Comparison of ENCODE assay signal across 8 mouse cellular contexts in the genomic region with DNA sequence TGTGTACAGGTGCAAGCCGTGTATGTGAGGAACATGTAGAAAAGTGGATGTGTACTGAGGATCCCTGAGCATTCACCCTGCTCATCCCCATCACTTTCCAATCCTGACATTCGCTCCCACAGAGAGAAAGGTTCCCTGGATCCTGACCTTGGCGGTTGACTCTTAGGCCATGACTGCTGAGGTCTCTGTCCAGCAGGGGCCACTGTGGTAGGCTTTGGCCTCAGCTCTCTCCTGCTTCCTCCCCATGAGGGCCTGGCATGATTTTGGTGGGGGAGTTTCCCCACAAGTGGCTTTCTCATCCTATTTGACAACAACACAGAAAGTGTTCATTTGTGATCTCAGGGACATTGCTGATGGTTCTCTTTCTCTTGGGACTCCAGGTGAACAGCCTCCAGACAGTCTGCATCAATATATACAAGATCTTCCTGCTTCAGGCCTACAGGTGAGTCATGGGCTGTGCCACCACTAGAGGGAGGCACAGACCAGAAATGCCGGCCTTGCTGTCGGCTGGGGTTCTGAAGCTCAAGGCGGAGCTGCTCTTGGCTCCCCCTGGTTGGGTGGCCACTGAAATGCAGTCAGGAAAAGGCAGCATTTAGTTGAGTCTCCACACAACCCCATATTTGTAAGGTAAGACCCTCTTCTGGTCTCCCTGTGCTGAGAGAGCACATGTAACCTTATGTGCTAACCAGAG. TPM values are rescaled to one million over a fixed set of nuclear protein-coding genes. Genes with fewer than 3 reads are reported as not detected.
DNase-seq lines count a peak whose midpoint lies in the region; ATAC-seq and TF ChIP-seq lines count a peak whose summit lies in the region.

No protein-coding gene starts in this region.

- H3K27me3 ChIP-seq in embryonic facial prominence, embryonic 10.5 days (replicated peaks; ENCODE audit: low read depth, poor library complexity, severe bottlenecking): no peaks in the 10 kb centered on the region
- no peaks in the 10 kb centered on the region for H3K27me3 ChIP-seq in hindbrain, postnatal 0 days (ENCODE audit: insufficient read depth, low read length)
- no peaks in the 10 kb centered on the region for H3K27me3 ChIP-seq in midbrain, embryonic 15.5 days (replicated peaks)
- no peaks in the 10 kb centered on the region for H3K27me3 ChIP-seq in splenic B cell, adult 2 months (ENCODE audit: control insufficient read depth, insufficient read depth, low read length, poor library complexity, severe bottlenecking)

- peak; percentile 91 for ATAC-seq in hindbrain, postnatal 0 days
- ATAC-seq in midbrain, embryonic 15.5 days (replicated peaks): peak; percentile 65; the same call in 1 of the 2 replicates

- H3K9me3 ChIP-seq in embryonic facial prominence, embryonic 10.5 days: no peaks in the 10 kb centered on the region
- no peaks in the 10 kb centered on the region for H3K9me3 ChIP-seq in hindbrain, postnatal 0 days (ENCODE audit: low read length)
- no peaks in the 10 kb centered on the region for H3K9me3 ChIP-seq in midbrain, embryonic 15.5 days

- peak; percentile 94 for TF ChIP-seq CTCF in hindbrain, postnatal 0 days (IDR thresholded peaks at IDR 0.05; ENCODE audit: low read depth)

- H3K4me1 ChIP-seq in embryonic facial prominence, embryonic 10.5 days: no peaks in the 10 kb centered on the region
- H3K4me1 ChIP-seq in hindbrain, postnatal 0 days (ENCODE audit: insufficient read depth, low read length): no peaks in the 10 kb centered on the region
- H3K4me1 ChIP-seq in midbrain, embryonic 15.5 days: no peaks in the 10 kb centered on the region

- no peak overlapping the region for H3K4me3 ChIP-seq in embryonic facial prominence, embryonic 10.5 days
- H3K4me3 ChIP-seq in hindbrain, postnatal 0 days (ENCODE audit: low read length): no peak overlapping the region
- no peak overlapping the region for H3K4me3 ChIP-seq in midbrain, embryonic 15.5 days

- intact Hi-C loops in left cerebral cortex, postnatal 10 days (cut with DNase I): loop anchor here (5.0 to 10.0 kb wide), 2 partner anchors 46 to 258 kb away; no protein-coding TSS in a partner anchor

- H3K9ac ChIP-seq in hindbrain, postnatal 0 days (replicated peaks; ENCODE audit: low read length): 0 out of 2 replicates have a peak overlapping the region, but pooled peaks have one; percentile 1
- H3K9ac ChIP-seq in midbrain, embryonic 15.5 days: no peak overlapping the region

- DNase-seq in gastrocnemius, postnatal 10 days: peak; percentile 21
- DNase-seq in gastrocnemius, postnatal 25 days: no peak
- DNase-seq in ZHBTc4 (ENCODE audit: low read depth, low spot score): peak; percentile 80
- peak; percentile 56 for DNase-seq in embryonic facial prominence, embryonic 10.5 days (ENCODE audit: low spot score)
- peak; percentile 86 for DNase-seq in hindbrain, postnatal 0 days (ENCODE audit: low spot score)
- peak; percentile 39 to 72 for DNase-seq in left cerebral cortex, postnatal 10 days (ENCODE audit: extremely low spot score in 1 of 2, low spot score in 2 of 2)
- DNase-seq in splenic B cell, adult 2 months (ENCODE audit: low read depth, low spot score): peak; percentile 72

- H3K36me3 ChIP-seq in embryonic facial prominence, embryonic 10.5 days (replicated peaks): peaks cover 57% of the 10 kb centered on the region
- H3K36me3 ChIP-seq in hindbrain, postnatal 0 days (ENCODE audit: insufficient read depth, low read length): peaks cover 8% of the 10 kb centered on the region; the same call in 1 of the 2 replicates
- H3K36me3 ChIP-seq in midbrain, embryonic 15.5 days (replicated peaks): 0 out of 2 replicates have a peak, but pooled peaks cover 3% of the 10 kb centered on the region
- no peaks in the 10 kb centered on the region for H3K36me3 ChIP-seq in splenic B cell, adult 2 months (ENCODE audit: control insufficient read depth, insufficient read depth, low read length, poor library complexity, severe bottlenecking)

- H3K27ac ChIP-seq in embryonic facial prominence, embryonic 10.5 days (replicated peaks): no peak overlapping the region
- no peak overlapping the region for H3K27ac ChIP-seq in hindbrain, postnatal 0 days
- no peak overlapping the region for H3K27ac ChIP-seq in midbrain, embryonic 15.5 days

- H3K4me2 ChIP-seq in hindbrain, postnatal 0 days (ENCODE audit: low read depth, low read length): no peak overlapping the region
- H3K4me2 ChIP-seq in midbrain, embryonic 15.5 days: no peak overlapping the region

- WGBS in embryonic facial prominence, embryonic 10.5 days: 37% methylated on average over 6 of the region's 6 CpGs
- WGBS in hindbrain, postnatal 0 days: 43% methylated on average over 6 of the region's 6 CpGs
- WGBS in midbrain, embryonic 15.5 days: 41% methylated on average over 6 of the region's 6 CpGs

RNA-seq across cellular contexts. Expression of a gene that starts 19.8 kb away (rescaled TPM):
- total RNA-seq in gastrocnemius, postnatal 10 days (2021): under 1 TPM; 0.70 to 0.79 TPM
- under 1 TPM; 0.31 to 0.32 TPM for total RNA-seq in gastrocnemius, postnatal 25 days (2021)
- 9.2 and 10.4 TPM in 2 replicates for polyA plus RNA-seq in embryonic facial prominence, embryonic 10.5 days (2016; fragmentation: Nextera tagmentation; extraction: Ambion mirVana)
- total RNA-seq in hindbrain, postnatal 0 days (2014; rRNA removed): 5.6 and 8.0 TPM in 2 replicates
- 2.6 and 2.7 TPM in 2 replicates for polyA plus RNA-seq in hindbrain, postnatal 0 days (2015; fragmentation: Nextera tagmentation; extraction: Ambion mirVana)
- 1 to 10 TPM; 4.1 to 5.0 TPM for total RNA-seq in left cerebral cortex, postnatal 10 days (2021)
- polyA plus RNA-seq in midbrain, embryonic 15.5 days (2015; fragmentation: Nextera tagmentation; extraction: Ambion mirVana): 7.9 and 8.3 TPM in 2 replicates

RNA-seq across cellular contexts. Expression of a gene that starts 31.3 kb away (rescaled TPM):
- total RNA-seq in gastrocnemius, postnatal 10 days (2021): under 1 TPM; 0.28 to 0.86 TPM
- total RNA-seq in gastrocnemius, postnatal 25 days (2021): under 1 TPM in 1 of 2 experiments, not detected in 1; 0.49 TPM
- polyA plus RNA-seq in embryonic facial prominence, embryonic 10.5 days (2016; fragmentation: Nextera tagmentation; extraction: Ambion mirVana): not detected in 2 replicates
- not detected in 2 replicates for total RNA-seq in hindbrain, postnatal 0 days (2014; rRNA removed)
- polyA plus RNA-seq in hindbrain, postnatal 0 days (2015; fragmentation: Nextera tagmentation; extraction: Ambion mirVana): not detected in 2 replicates
- total RNA-seq in left cerebral cortex, postnatal 10 days (2021): not detected
- not detected in 2 replicates for polyA plus RNA-seq in midbrain, embryonic 15.5 days (2015; fragmentation: Nextera tagmentation; extraction: Ambion mirVana)

RNA-seq across cellular contexts. Expression of a gene that starts 42.7 kb away (rescaled TPM):
- total RNA-seq in gastrocnemius, postnatal 10 days (2021): 10 to 100 TPM; 56.7 to 58.7 TPM
- 10 to 100 TPM; 30.6 to 37.1 TPM for total RNA-seq in gastrocnemius, postnatal 25 days (2021)
- polyA plus RNA-seq in embryonic facial prominence, embryonic 10.5 days (2016; fragmentation: Nextera tagmentation; extraction: Ambion mirVana): 98.9 and 103 TPM in 2 replicates
- 130 and 150 TPM in 2 replicates for total RNA-seq in hindbrain, postnatal 0 days (2014; rRNA removed)
- polyA plus RNA-seq in hindbrain, postnatal 0 days (2015; fragmentation: Nextera tagmentation; extraction: Ambion mirVana): 127 and 131 TPM in 2 replicates
- total RNA-seq in left cerebral cortex, postnatal 10 days (2021): 100 to 1,000 TPM; 123 to 124 TPM
- polyA plus RNA-seq in midbrain, embryonic 15.5 days (2015; fragmentation: Nextera tagmentation; extraction: Ambion mirVana): 143 and 156 TPM in 2 replicates

RNA-seq across cellular contexts. Expression of a gene that starts 58.1 kb away (rescaled TPM):
- not detected for total RNA-seq in gastrocnemius, postnatal 10 days (2021)
- under 1 TPM in 1 of 2 experiments, not detected in 1; 0.70 TPM for total RNA-seq in gastrocnemius, postnatal 25 days (2021)
- 0.08 and 0.34 TPM in 2 replicates for polyA plus RNA-seq in embryonic facial prominence, embryonic 10.5 days (2016; fragmentation: Nextera tagmentation; extraction: Ambion mirVana)
- total RNA-seq in hindbrain, postnatal 0 days (2014; rRNA removed): 0.05 and 0.14 TPM in 2 replicates
- polyA plus RNA-seq in hindbrain, postnatal 0 days (2015; fragmentation: Nextera tagmentation; extraction: Ambion mirVana): 0.34 and 0.51 TPM in 2 replicates
- not detected for total RNA-seq in left cerebral cortex, postnatal 10 days (2021)
- polyA plus RNA-seq in midbrain, embryonic 15.5 days (2015; fragmentation: Nextera tagmentation; extraction: Ambion mirVana): 0.23 and 0.32 TPM in 2 replicates
